Mouse (Mus musculus) gastrocnemius, adult 18-20 months (tissue): ENCODE data around the gene Mt4. TPM values are rescaled to one million over a fixed set of nuclear protein-coding genes. Genes with fewer than 3 reads are reported as not detected.

ENCODE experiments used
- DNase-seq: peaks from one replicate; pipeline ENCODE4 v3.0.0; 2021; ENCODE audit warnings: low spot score
- long read RNA-seq, 2 experiments: library from polyadenylated mRNA; stranded (forward); transcript quantifications; one replicate each; pipeline ENCODE4 v2.0.0; 2021
- total RNA-seq, 2 experiments: library from RNA; stranded (reverse); gene quantifications; 2 replicates each; pipeline ENCODE4 v1.2.3; 2021

Gene Mt4
- not detected for total RNA-seq
- long read RNA-seq, experiment 1, partial matches to known transcripts: 0 of 1 reads
- long read RNA-seq, experiment 1, other reads (novel, unspliced or antisense): 1 of 1 reads
- long read RNA-seq, experiment 2: 0 reads

DNA sequence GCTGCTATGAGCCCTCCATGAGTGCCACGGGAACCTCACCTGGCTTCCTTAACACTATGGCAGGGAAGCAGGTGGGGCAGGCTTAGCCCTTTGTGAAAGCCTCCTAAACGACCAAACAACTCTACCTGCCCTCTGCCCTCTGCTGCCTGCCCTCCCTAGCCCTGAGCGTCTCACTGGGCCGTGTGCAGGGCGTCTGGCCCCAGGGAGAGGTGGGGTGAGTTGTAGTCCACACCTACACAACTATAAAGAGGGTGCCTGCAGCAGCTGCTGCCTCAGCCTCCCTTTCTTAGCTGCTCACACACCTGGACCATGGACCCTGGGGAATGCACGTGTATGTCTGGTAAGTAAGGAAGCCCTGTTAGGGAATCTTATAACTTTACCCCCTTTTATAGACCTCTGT lies at the start of gene Mt4:
Gene Mt4, plus strand, starts transcription at position 265 of the 400 bp plus-strand sequence.
- DNase-seq: no peak

- no peak for DNase-seq
These were observed 49.0 kb upstream of the Mt4 start for GRCm38 (mm10) chr8:94087964-94088363.

DNA sequence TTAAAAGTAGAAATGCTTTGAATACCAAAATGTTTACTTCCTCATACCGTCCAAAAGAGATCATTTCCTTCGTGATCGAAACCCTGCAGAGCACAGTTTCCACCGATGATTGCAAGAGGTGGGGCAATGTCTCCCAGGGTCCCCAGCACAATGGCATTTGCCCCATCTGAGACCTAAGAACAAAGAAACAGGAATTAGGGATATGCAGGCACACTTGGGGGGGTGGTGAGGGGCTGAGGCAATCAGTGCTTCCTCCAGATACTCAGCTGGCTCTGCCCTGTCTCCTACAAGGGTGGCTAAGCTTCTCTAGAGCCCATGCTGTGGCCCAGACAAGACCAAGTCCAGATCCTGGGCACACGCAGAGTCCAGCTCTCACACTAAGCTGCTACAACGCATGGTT lies 47.3 kb upstream of the Mt4 start:
- no peak for DNase-seq

GRCm38 (mm10) chr8:94092848-94093247 lies 44.1 kb upstream of the Mt4 start:
- DNase-seq: no peak

- no peak for DNase-seq
These were observed 42.7 kb upstream of the Mt4 start for GRCm38 (mm10) chr8:94094281-94094680.

- peak; percentile 99 for DNase-seq
These were observed 38.7 kb upstream of the Mt4 start, which contains the start of gene Bbs2 for GRCm38 (mm10) chr8:94098081-94098974. Gene Bbs2, minus strand, starts transcription at chr8:94098928.

GRCm38 (mm10) chr8:94098996-94099395 lies 38.0 kb upstream of the Mt4 start:
- DNase-seq: no peak

DNA sequence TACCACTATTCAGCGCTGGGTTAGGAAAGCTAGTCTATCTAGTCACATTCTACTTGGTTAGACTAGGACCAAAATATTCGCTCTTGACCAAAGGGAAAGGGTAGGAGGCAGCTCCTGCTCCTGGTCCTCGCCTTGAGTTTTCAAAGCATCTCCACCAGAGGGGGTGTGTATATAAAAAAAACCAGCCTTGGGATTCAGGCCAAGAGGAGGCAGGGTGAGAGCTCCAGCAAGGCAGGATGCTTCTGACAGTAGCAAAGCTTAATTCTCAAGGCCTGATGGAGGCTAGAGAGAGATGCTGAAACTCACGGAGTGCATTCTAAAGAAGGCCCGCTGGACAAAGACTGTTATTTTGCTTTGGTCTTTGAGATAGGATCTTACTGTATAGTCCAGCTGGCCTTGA lies 32.9 kb upstream of the Mt4 start:
- no peak for DNase-seq

DNA sequence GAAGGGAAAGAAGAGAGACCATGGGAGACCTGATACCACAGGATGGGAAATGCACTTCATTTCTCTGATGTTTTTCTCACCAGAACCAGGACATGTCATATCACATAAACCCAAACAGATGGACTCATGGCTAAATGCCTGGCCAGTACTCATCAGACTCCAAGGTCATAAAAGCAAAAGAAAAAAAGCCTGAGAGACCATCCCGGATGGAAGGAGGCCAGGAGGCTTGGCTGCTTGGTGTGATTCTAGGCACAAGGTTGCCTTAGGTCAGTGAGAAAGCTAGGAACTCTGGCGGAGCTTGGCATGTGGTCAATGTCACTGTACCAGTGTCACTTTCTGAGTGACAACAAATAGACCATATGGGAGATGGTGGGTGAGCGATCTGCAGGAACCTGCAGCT lies 29.1 kb upstream of the Mt4 start:
- peak; percentile 5 for DNase-seq

GRCm38 (mm10) chr8:94109396-94109795 lies 27.6 kb upstream of the Mt4 start:
- no peak for DNase-seq

- no peak for DNase-seq
These were observed 27.2 kb upstream of the Mt4 start for GRCm38 (mm10) chr8:94109835-94110234.

- no peak for DNase-seq
These were observed 26.3 kb upstream of the Mt4 start for GRCm38 (mm10) chr8:94110526-94111177.

GRCm38 (mm10) chr8:94113435-94113834 lies 23.6 kb upstream of the Mt4 start:
- no peak for DNase-seq

DNA sequence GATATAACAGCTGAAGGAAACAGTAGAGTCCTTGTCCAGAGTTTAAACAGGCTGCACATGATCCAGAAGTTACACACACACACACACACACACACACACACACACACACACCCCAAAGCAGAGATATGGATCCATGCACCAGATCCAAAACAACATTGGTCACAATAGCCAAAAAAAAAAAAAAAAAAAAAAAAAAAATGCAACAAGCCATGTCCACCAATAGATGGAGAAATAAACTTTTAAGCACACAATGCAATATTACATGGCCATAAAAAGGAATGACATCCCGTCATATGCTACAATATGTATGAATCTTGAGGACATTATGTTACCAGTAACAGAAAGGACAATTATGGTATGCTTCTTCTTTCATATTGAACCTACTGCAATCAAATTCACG lies 23.0 kb upstream of the Mt4 start:
- no peak for DNase-seq

DNA sequence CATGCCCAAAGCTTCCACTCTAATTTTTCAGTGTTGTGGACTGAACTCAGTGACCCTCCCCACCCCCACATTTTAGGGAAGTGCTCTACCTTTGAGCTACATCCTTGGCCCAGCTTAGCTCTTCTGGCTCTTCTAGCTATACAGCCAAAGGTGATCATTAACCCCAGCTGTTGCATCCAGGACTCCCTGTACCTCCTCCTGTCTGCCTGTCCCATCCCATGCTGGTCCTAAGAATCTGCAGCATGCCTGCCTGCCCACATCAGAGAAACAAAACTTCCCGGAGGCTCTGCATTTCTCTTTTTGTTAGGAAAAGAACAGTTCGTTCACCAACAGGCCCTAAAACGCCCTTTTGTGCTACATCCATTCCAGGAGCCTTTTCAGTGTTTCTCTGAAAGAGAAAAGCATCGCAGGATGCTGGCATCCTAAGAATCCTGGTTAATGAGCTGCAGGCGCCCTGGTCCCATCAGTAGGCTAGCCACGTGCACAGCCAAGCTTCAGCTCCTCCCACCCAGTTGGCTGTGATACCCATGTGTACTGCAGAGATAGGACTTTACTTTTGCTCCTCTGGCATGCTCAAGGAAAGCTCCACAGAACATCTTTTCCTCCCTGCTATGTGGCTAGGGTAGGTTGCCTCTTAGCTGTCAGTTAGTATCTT lies 18.1 kb upstream of the Mt4 start:
- DNase-seq: no peak

- DNase-seq: no peak
These were observed 15.4 kb upstream of the Mt4 start for GRCm38 (mm10) chr8:94121625-94122024.

DNA sequence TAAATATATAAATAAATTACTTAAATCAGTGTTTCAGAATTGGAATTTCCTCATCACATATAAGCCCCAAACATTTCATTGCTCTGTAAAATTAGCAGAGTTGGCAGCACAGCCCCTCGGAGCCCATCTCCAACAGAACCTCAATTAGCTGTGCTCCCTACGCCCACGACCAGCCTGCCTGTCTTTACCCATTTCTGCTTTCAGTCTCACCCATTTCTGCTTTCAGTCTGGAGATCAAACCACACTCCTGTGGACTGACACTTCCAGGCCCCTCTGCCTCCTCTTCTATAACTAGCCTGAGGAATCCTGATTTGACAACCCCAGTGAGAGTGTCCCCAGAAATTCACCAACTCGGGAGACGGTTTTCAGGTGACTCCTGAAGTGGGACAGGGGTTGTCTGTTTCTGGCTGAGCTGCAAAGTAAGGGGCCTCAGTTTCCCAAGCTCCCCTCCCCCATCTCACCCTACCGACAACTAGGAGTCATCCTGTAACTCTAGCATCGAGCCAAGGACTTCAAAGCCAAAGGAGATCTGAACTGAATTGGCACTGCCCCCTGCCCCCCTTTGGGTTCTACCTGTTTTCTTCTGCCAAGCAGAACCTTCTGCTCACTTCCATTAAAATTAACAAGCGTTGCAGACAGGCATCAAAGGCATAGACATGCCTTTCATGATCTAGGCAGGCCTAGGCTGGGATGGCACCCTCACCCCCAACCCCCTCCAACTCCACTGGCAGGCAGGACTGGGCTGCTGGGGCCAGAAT lies 14.1 kb upstream of the Mt4 start:
- no peak for DNase-seq

DNA sequence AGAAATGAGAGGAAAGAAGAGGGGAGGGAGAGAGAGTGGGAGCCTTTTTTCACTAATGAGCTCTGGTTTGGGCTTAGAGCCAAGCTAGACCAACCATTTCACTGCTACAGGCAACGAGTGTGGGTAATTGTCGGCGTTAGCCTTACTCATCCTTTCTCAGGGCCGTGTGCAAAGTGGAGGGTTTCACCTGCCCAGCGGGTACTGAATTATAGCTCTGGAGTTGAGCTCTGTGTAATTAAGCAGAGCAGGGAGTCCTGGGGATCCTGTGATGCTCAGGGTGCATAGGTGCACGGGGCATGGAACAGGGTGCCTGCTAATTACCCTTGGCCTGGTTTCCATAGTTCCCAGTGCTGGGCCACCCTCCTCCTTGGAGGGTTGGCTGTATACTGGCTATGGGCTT lies 9.3 kb upstream of the Mt4 start:
- no peak for DNase-seq

- DNase-seq: no peak
These were observed 7.7 kb upstream of the Mt4 start for GRCm38 (mm10) chr8:94129133-94129789.

DNA sequence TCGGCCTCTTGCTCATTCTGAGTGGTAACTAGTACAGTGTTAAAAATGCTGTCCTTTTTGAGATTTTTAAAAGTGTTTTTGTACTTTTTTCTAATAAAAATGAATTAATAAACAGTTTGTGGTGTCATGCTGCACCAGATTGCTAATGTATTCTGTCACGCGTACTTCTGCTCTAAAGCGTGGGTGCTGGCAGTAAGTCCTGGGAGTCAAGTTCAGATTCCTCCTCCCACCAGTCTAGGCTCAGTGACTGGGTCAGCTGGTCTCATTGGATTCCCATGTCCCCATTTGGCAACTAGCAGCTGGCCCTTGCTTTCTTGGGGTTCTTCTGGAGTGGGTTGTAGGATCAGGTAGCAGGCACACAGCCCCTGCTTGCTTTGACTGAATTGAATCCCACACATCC lies 6.9 kb upstream of the Mt4 start:
- DNase-seq: no peak

DNA sequence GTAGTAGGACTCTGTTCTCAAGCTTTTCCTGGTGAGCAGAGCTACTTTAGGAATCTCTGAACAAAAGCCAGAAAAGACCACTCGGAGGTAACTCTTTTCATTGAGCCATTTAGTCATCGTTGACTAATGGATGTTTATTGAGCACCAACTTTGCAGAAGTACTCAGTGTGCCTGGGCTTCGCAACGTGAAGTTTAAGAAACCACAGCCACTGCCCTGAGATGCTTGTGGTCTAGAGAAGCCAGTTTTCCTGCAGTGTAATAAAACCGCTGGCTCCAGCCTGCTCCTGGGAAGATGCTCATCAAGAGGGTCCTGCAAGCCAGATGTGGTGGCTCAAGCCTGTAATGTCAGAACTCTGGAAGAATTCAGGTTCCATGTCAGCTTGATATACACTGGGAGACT lies 4.9 kb upstream of the Mt4 start:
- no peak for DNase-seq
